Mouse (Mus musculus) G1E (cell line): ENCODE measurements around the gene Rpl15.

Source experiments
- CTCF ChIP-seq: IDR thresholded peaks from 2 replicates; pipeline ENCODE4 v1.5.1; 2012; ENCODE audit warnings: low read depth, low read length, inconsistent platforms, mixed read lengths
- GATA1 ChIP-seq: IDR thresholded peaks from 2 replicates; pipeline ENCODE4 v1.6.1; 2012; ENCODE audit warnings: borderline replicate concordance, low read length, inconsistent platforms, mixed read lengths
- GATA2 ChIP-seq: IDR thresholded peaks from 2 replicates; pipeline ENCODE4 v1.6.1; 2012; ENCODE audit warnings: low read depth, low read length, inconsistent platforms, borderline replicate concordance
- TAL1 ChIP-seq: conservative IDR thresholded peaks from 2 replicates; pipeline ENCODE4 v1.6.1; 2012; ENCODE audit warnings: low read depth, low read length, inconsistent platforms, mixed read lengths

DNA sequence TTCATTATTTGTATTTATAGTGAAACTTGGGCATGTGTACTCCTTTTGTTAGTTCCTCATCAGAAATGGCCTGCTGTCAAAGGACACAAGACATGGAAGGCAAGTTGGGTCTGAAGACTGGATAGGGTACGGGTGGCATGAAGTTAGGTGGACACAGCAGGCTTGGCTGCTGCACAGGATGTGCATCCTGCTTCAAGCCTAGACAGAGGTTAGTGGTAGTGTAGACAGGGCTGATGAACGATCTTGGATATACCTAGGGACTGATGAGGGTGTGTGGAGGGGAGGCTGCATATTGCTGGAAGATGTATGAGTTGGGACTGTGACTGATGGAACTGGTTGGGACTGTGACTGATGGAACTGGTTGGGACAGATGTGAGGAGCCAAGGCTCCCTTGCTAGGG lies 27.7 kb upstream of the Rpl15 start:
- TF ChIP-seq CTCF = no peak
- no peak for TF ChIP-seq GATA2
- no peak for TF ChIP-seq GATA1
- no peak for TF ChIP-seq TAL1
